Comparison of ENCODE assay signal across 18 mouse cellular contexts in genomic region chr6:22344443-22344842, GRCm38 (mm10). TPM values are rescaled to one million over a fixed set of nuclear protein-coding genes. Genes with fewer than 3 reads are reported as not detected.
DNase-seq lines count a peak whose midpoint lies in the region; ATAC-seq and TF ChIP-seq lines count a peak whose summit lies in the region.
"Had no signal": no experiment of that assay in that cellular context is flagged by ENCODE, and none has a peak within 500 bp of the region (broad histone marks: within the 10 kb centered on the region; RNA-seq: fewer than 3 reads in every experiment).

No protein-coding gene starts in this region.

- TF ChIP-seq RAD21 in CH12.LX (IDR thresholded peaks at IDR 0.05; ENCODE audit: low read depth, low read length) (no peak), MEL (IDR thresholded peaks at IDR 0.05; ENCODE audit: low read depth, low read length) (no peak)

- H3K79me2 ChIP-seq in CH12.LX (replicated peaks; ENCODE audit: control insufficient read depth, extremely low read depth, insufficient read depth, poor library complexity, severe bottlenecking), result peaks cover 85% of the 10 kb centered on the region
- peaks cover 44% of the 10 kb centered on the region for H3K79me2 ChIP-seq in MEL (ENCODE audit: control insufficient read depth, insufficient read depth, low read length, poor library complexity)

- no peak for DNase-seq in CH12.LX (ENCODE audit: extremely low read depth)
- no peak for DNase-seq in MEL (ENCODE audit: low read depth, low spot score)
- DNase-seq in thymus, postnatal 10 days (ENCODE audit: low spot score in 2 of 2), result no peak
- no peak for DNase-seq in right cerebral cortex, adult 18-20 months
- DNase-seq: adrenal gland, postnatal 36 days; cerebellum, adult 9-10 months; kidney, postnatal 14 days; layer of hippocampus, adult 9-11 months; lung, adult 18-20 months; thymus, postnatal 36 days had no signal

- H3K9ac ChIP-seq in intestine, embryonic 16.5 days (ENCODE audit: low read depth, low read length), result no peak overlapping the region
- H3K9ac ChIP-seq in intestine, embryonic 15.5 days, result no peak overlapping the region
- H3K9ac ChIP-seq in CH12.LX (ENCODE audit: insufficient read depth, low read depth) (peak overlapping the region; percentile 21; the same call in 1 of the 2 replicates), MEL (ENCODE audit: control insufficient read depth, low read depth, low read length, poor library complexity, severe bottlenecking) (no peak overlapping the region)
- H3K9ac ChIP-seq in liver, embryonic 15.5 days, result no peak overlapping the region
- H3K9ac ChIP-seq: forebrain, embryonic 15.5 days; neural tube, embryonic 13.5 days had no signal

- 51% methylated on average over 6 of the region's 6 CpGs for WGBS in intestine, embryonic 16.5 days
- 50% methylated on average over 6 of the region's 6 CpGs for WGBS in intestine, embryonic 15.5 days
- WGBS in liver, embryonic 15.5 days (ENCODE audit: insufficient replicate concordance), result 59% methylated on average over 6 of the region's 6 CpGs

- H3K4me2 ChIP-seq in intestine, embryonic 16.5 days (ENCODE audit: low read depth, low read length), result no peak overlapping the region
- H3K4me2 ChIP-seq in intestine, embryonic 15.5 days (replicated peaks), result no peak overlapping the region
- peak overlapping the region; percentile 60 for H3K4me2 ChIP-seq in CH12.LX (ENCODE audit: insufficient read depth, low read depth, poor library complexity, severe bottlenecking)
- H3K4me2 ChIP-seq in liver, embryonic 15.5 days, result peak overlapping the region; percentile 20; the same call in 1 of the 2 replicates
- H3K4me2 ChIP-seq: forebrain, embryonic 15.5 days; neural tube, embryonic 13.5 days had no signal

- H3K27me3 ChIP-seq in intestine, embryonic 16.5 days (replicated peaks; ENCODE audit: control insufficient read depth, insufficient read depth, low read length), result no peaks in the 10 kb centered on the region
- H3K27me3 ChIP-seq in intestine, embryonic 15.5 days (replicated peaks), result no peaks in the 10 kb centered on the region
- H3K27me3 ChIP-seq in CH12.LX (replicated peaks) (no peaks in the 10 kb centered on the region), MEL (ENCODE audit: control insufficient read depth in 1 of 2, insufficient read depth in 2 of 2, low read length in 2 of 2) (no peaks in the 10 kb centered on the region)
- no peaks in the 10 kb centered on the region for H3K27me3 ChIP-seq in liver, embryonic 15.5 days
- H3K27me3 ChIP-seq: forebrain, embryonic 15.5 days; neural tube, embryonic 13.5 days had no signal

- ATAC-seq in intestine, embryonic 16.5 days, result no peak
- no peak for ATAC-seq in intestine, embryonic 15.5 days
- no peak for ATAC-seq in liver, embryonic 15.5 days (ENCODE audit: insufficient read depth)
- ATAC-seq: forebrain, embryonic 15.5 days; hindbrain, embryonic 16.5 days had no signal

- dilution Hi-C loops in CH12.LX (cut with MboI; ENCODE audit: extremely low pct_ligation_motif_present, extremely low pct_unique_long_range_greater_than_20kb, low sequenced_read_pairs), result no loop called here

- H3K9me3 ChIP-seq in intestine, embryonic 16.5 days (ENCODE audit: control insufficient read depth, low read length), result no peaks in the 10 kb centered on the region
- H3K9me3 ChIP-seq in intestine, embryonic 15.5 days, result no peaks in the 10 kb centered on the region
- H3K9me3 ChIP-seq in CH12.LX (replicated peaks; ENCODE audit: low read length) (no peaks in the 10 kb centered on the region), MEL (replicated peaks; ENCODE audit: insufficient read depth, low read length) (no peaks in the 10 kb centered on the region)
- H3K9me3 ChIP-seq in liver, embryonic 15.5 days (replicated peaks), result no peaks in the 10 kb centered on the region
- H3K9me3 ChIP-seq: forebrain, embryonic 15.5 days; neural tube, embryonic 13.5 days had no signal

- TF ChIP-seq EP300 in CH12.LX (IDR thresholded peaks at IDR 0.05; ENCODE audit: low read length) (no peak), MEL (IDR thresholded peaks at IDR 0.05; ENCODE audit: low read depth in 1 of 2, low read length in 2 of 2) (peak in 1 of 2 experiments; percentile 15; a peak in 1 of 4 replicates)

- in situ Hi-C loops in CH12.LX (cut with MboI; ENCODE audit: low pct_ligation_motif_present, low pct_unique_long_range_greater_than_20kb, low sequenced_read_pairs), result no loop called here

- H3K36me3 ChIP-seq in intestine, embryonic 16.5 days (ENCODE audit: control insufficient read depth, insufficient read depth, low read length), result no peaks in the 10 kb centered on the region
- H3K36me3 ChIP-seq in intestine, embryonic 15.5 days, result no peaks in the 10 kb centered on the region
- H3K36me3 ChIP-seq in CH12.LX (replicated peaks in 1 of 2; ENCODE audit: control insufficient read depth in 1 of 2, insufficient read depth in 1 of 2, low read length in 1 of 2), result peaks cover 2 to 23% of the 10 kb centered on the region in 2 experiments
- peaks cover 0 to 24% of the 10 kb centered on the region in 2 experiments; a peak in 3 of 4 replicates for H3K36me3 ChIP-seq in MEL (ENCODE audit: control insufficient read depth in 1 of 2, insufficient read depth in 2 of 2, low read length in 2 of 2)
- no peaks in the 10 kb centered on the region for H3K36me3 ChIP-seq in liver, embryonic 15.5 days (replicated peaks)
- H3K36me3 ChIP-seq: forebrain, embryonic 15.5 days; neural tube, embryonic 13.5 days had no signal

- peak overlapping the region; percentile 56; the same call in 1 of the 2 replicates for H3K27ac ChIP-seq in intestine, embryonic 16.5 days (ENCODE audit: low read length)
- no peak overlapping the region for H3K27ac ChIP-seq in intestine, embryonic 15.5 days
- peak overlapping the region; percentile 66 for H3K27ac ChIP-seq in CH12.LX (ENCODE audit: insufficient read depth, low read depth)
- H3K27ac ChIP-seq in MEL (ENCODE audit: control insufficient read depth, low read depth, low read length), result no peak overlapping the region
- H3K27ac ChIP-seq in liver, embryonic 15.5 days (replicated peaks), result peak overlapping the region; percentile 15; the same call in 1 of the 2 replicates
- H3K27ac ChIP-seq: forebrain, embryonic 15.5 days; macrophage; neural tube, embryonic 13.5 days had no signal

- TF ChIP-seq CTCF in CH12.LX (conservative IDR thresholded peaks at IDR 0.05 in 1 of 2, IDR thresholded peaks at IDR 0.05 in 1 of 2; ENCODE audit: low read depth in 2 of 2, low read length in 2 of 2) (no peak), MEL (IDR thresholded peaks at IDR 0.05 in 2 of 3, conservative IDR thresholded peaks at IDR 0.05 in 1 of 3; ENCODE audit: control insufficient read depth in 1 of 3, insufficient read depth in 1 of 3, low read depth in 2 of 3, low read length in 3 of 3, poor library complexity in 1 of 3, severe bottlenecking in 1 of 3) (no peak)

- no peak overlapping the region for H3K4me3 ChIP-seq in intestine, embryonic 16.5 days (ENCODE audit: low read length)
- no peak overlapping the region for H3K4me3 ChIP-seq in intestine, embryonic 15.5 days (replicated peaks)
- H3K4me3 ChIP-seq in CH12.LX (replicated peaks in 1 of 3; ENCODE audit: low read depth in 2 of 3, low read length in 2 of 3, poor library complexity in 1 of 3) (no peak overlapping the region), MEL (ENCODE audit: control insufficient read depth in 1 of 2, insufficient read depth in 1 of 2, low read depth in 2 of 2, low read length in 2 of 2) (no peak overlapping the region)
- H3K4me3 ChIP-seq in liver, embryonic 15.5 days (replicated peaks), result no peak overlapping the region
- H3K4me3 ChIP-seq: erythroblast, embryonic 14.5 days; forebrain, embryonic 15.5 days; neural tube, embryonic 13.5 days had no signal

- TF ChIP-seq POLR2A in CH12.LX (IDR thresholded peaks at IDR 0.05; ENCODE audit: low read depth, low read length), result no peak
- no peak for TF ChIP-seq POLR2A in MEL (IDR thresholded peaks at IDR 0.05; ENCODE audit: control insufficient read depth in 1 of 2, insufficient read depth in 1 of 2, low read depth in 1 of 2, low read length in 2 of 2, poor library complexity in 1 of 2)

- peaks cover 24% of the 10 kb centered on the region for H3K4me1 ChIP-seq in intestine, embryonic 16.5 days (ENCODE audit: control insufficient read depth, insufficient read depth, low read length)
- H3K4me1 ChIP-seq in intestine, embryonic 15.5 days (replicated peaks), result peaks cover 13% of the 10 kb centered on the region; the same call in 1 of the 2 replicates
- H3K4me1 ChIP-seq in CH12.LX (ENCODE audit: control insufficient read depth in 1 of 2, insufficient read depth in 2 of 2), result peaks cover 22 to 90% of the 10 kb centered on the region in 2 experiments
- H3K4me1 ChIP-seq in MEL (ENCODE audit: control insufficient read depth in 1 of 2, insufficient read depth in 2 of 2, low read length in 2 of 2), result peaks cover 6 to 13% of the 10 kb centered on the region in 2 experiments
- peaks cover 57% of the 10 kb centered on the region for H3K4me1 ChIP-seq in liver, embryonic 15.5 days (replicated peaks)
- H3K4me1 ChIP-seq: neural tube, embryonic 13.5 days had no signal

TF ChIP-seq in CH12.LX, 34 proteins besides CTCF, POLR2A, EP300 and RAD21 (continues in another document):
- no peak for TF ChIP-seq MEF2A (IDR thresholded peaks at IDR 0.05; ENCODE audit: borderline replicate concordance, low read depth, low read length)

TF ChIP-seq in MEL, 35 proteins besides CTCF, POLR2A, EP300 and RAD21 (continues in another document):
- TF ChIP-seq UBTF (IDR thresholded peaks at IDR 0.05; ENCODE audit: borderline replicate concordance, insufficient read depth, low read depth, low read length), result no peak

RNA-seq across cellular contexts. Expression of gene Fam3c, which starts 11.6 kb away (rescaled TPM):
- polyA plus RNA-seq in intestine, embryonic 16.5 days (2015; fragmentation: Nextera tagmentation; extraction: Ambion mirVana), result 35.6 and 36.9 TPM in 2 replicates
- polyA plus RNA-seq in intestine, embryonic 15.5 days (2015; fragmentation: Nextera tagmentation; extraction: Ambion mirVana), result 45.8 and 48.1 TPM in 2 replicates
- total RNA-seq in CH12.LX (2012; rRNA removed) (95.9 and 121 TPM in 2 replicates), CH12.LX (2014; rRNA removed) (61.9 and 68.4 TPM in 2 replicates), MEL (2012; rRNA removed) (28.2 and 30.7 TPM in 2 replicates)
- polyA plus RNA-seq in CH12.LX (2012; ENCODE audit: insufficient read length, low read depth) (155 and 169 TPM in 2 replicates), MEL (2012; ENCODE audit: insufficient read depth in 1 of 2, insufficient read length in 2 of 2, low read depth in 1 of 2, low replicate concordance in 2 of 2, missing spikeins in 1 of 2) (100 to 1,000 TPM in 1 of 2 experiments, 10 to 100 TPM in 1; 28.2 to 396 TPM)
- 15.0 and 16.3 TPM in 2 replicates for polyA plus RNA-seq in liver, embryonic 15.5 days (2015; fragmentation: Nextera tagmentation; extraction: Ambion mirVana)

RNA-seq across cellular contexts. Expression of gene Wnt16, which starts 56.4 kb away (rescaled TPM):
- 0.16 and 0.23 TPM in 2 replicates for polyA plus RNA-seq in intestine, embryonic 16.5 days (2015; fragmentation: Nextera tagmentation; extraction: Ambion mirVana)
- 0.30 and 0.52 TPM in 2 replicates for polyA plus RNA-seq in intestine, embryonic 15.5 days (2015; fragmentation: Nextera tagmentation; extraction: Ambion mirVana)
- total RNA-seq in CH12.LX (2012; rRNA removed), result 47.4 and 71.1 TPM in 2 replicates
- total RNA-seq in CH12.LX (2014; rRNA removed), result 10.9 and 11.2 TPM in 2 replicates
- polyA plus RNA-seq in CH12.LX (2012; ENCODE audit: insufficient read length, low read depth), result 14.4 and 15.9 TPM in 2 replicates
- not detected in 2 replicates for total RNA-seq in MEL (2012; rRNA removed)
- not detected for polyA plus RNA-seq in MEL (2012; ENCODE audit: insufficient read depth in 1 of 2, insufficient read length in 2 of 2, low read depth in 1 of 2, low replicate concordance in 2 of 2, missing spikeins in 1 of 2)
- polyA plus RNA-seq in liver, embryonic 15.5 days (2015; fragmentation: Nextera tagmentation; extraction: Ambion mirVana), result not detected in 2 replicates
- polyA plus RNA-seq: erythroblast, embryonic 14.5 days; macrophage had no signal

Comparison
In these comparisons a context has a peak if more than half of its experiments do, and no peak if none do; other contexts are left out.
1. H3K27ac ChIP-seq: peak in intestine, embryonic 16.5 days (single experiment), CH12.LX (single experiment) and liver, embryonic 15.5 days (single experiment); none in intestine, embryonic 15.5 days (single experiment) and MEL (single experiment).
2. H3K4me2 ChIP-seq: peak in CH12.LX (single experiment) and liver, embryonic 15.5 days (single experiment); none in intestine, embryonic 16.5 days (single experiment) and intestine, embryonic 15.5 days (single experiment).
3. RNA of gene Wnt16, which starts 56.4 kb away (polyA plus RNA-seq): 14.4 to 15.9 TPM in CH12.LX; 0.30 to 0.52 TPM in intestine, embryonic 15.5 days, 0.16 to 0.23 TPM in intestine, embryonic 16.5 days, not detected in MEL and not detected in liver, embryonic 15.5 days; every median in the first group is over 10 times any median in the second.